Mouse (Mus musculus): ENCODE data around the gene Nova1. TPM values are rescaled to one million over a fixed set of nuclear protein-coding genes. Genes with fewer than 3 reads are reported as not detected.
A peak's percentile ranks its signal among the peaks of the same experiment; 100 is the strongest.

Gene Nova1
- 37.7 and 43.0 TPM in 2 replicates for polyA plus RNA-seq (2012; rRNA removed)

DNA sequence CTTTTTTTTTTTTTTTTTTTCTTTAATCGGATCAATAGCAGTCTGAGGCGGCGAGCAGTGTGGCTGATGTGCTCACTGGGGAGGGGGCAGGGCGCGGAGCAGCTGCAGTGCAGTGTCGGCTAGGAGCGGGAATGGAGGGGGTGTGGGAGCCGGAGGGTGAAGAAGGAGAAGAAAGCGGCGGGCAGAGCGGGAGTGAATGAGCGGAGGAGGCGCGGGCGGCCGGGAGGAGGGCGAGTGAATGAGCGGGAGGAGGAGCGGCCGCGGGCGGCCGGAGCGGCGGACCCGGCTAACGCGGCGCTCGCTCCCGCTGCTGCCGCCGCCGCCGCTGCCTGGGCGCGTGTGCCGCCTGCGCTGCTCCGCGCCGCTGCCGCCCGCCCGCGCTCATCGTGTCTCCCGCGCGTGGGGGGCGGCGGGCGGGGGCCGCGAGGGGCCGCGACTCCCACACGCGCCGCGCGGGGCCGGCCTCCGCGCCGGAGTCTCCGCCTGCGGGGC is at the start of gene Nova1:
Gene Nova1 (minus strand): TSS at position 74 of the 492 bp plus-strand sequence.
- 0 out of 2 replicates have a peak, but pooled peaks have one; percentile 10 for TF ChIP-seq POLR2A (IDR thresholded peaks at IDR 0.05; ENCODE audit: borderline replicate concordance, insufficient read depth, low read length)
- no peak for TF ChIP-seq CTCF (IDR thresholded peaks at IDR 0.05; ENCODE audit: borderline replicate concordance, insufficient read depth, low read depth, low read length)
- WGBS, result 5% methylated on average over 59 of the region's 68 CpGs
- H3K27ac ChIP-seq (ENCODE audit: insufficient read depth, low read length), result peak within 1 kb of the TSS; percentile 89
- no peaks in the 10 kb centered on the region for H3K4me1 ChIP-seq (ENCODE audit: control insufficient read depth, insufficient read depth, low read length)
- peak; percentile 86 to 87 for DNase-seq
- no peaks in the 10 kb centered on the region for H3K27me3 ChIP-seq (ENCODE audit: control insufficient read depth, insufficient read depth, low read length)
- H3K4me3 ChIP-seq (replicated peaks; ENCODE audit: insufficient read depth, low read depth, low read length), result peak within 1 kb of the TSS; percentile 93

DNA sequence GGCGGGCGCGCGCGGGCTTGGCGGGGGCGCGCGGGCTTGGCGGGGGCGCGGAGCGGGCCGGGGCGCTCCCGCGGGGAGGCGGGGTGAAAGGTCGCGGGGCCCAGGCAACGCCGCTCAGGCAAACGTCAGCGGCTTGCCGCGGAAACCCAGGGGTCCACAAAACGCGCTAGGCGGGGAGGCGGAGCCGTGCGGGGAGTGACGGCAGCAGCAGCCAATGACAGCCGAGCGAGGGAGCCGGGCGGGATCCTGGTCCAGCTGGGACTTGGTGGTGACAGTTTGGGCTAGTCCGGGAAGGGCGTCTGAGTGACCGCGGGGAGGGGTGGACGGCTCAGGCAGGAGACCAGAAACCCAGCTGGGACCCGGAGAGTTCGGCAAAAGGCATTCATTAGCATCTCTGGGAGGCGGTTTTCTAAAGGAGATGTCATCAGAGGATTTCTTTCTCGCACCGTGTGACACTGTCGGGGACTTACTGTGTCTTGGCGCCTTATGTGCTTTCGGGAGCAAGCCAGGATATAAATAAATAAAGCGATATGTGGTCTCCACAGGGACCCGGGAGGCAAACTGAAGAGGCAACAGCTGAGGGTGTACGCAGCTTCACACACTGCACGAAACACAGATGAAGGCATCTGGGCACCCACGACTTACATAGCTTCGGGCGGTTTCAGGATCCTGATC is 756 bp upstream of the Nova1 start:
- Histone ChIP-seq H3K4me1 (ENCODE audit: control insufficient read depth, insufficient read depth, low read length) (no peaks in the 10 kb centered on the region), H3K27me3 (ENCODE audit: control insufficient read depth, insufficient read depth, low read length) (no peaks in the 10 kb centered on the region), H3K4me3 (replicated peaks; ENCODE audit: insufficient read depth, low read depth, low read length) (peak overlapping the region; percentile 93), H3K27ac (ENCODE audit: insufficient read depth, low read length) (peak overlapping the region; percentile 73)
- TF ChIP-seq POLR2A (IDR thresholded peaks at IDR 0.05; ENCODE audit: borderline replicate concordance, insufficient read depth, low read length) (peak; percentile 75), CTCF (IDR thresholded peaks at IDR 0.05; ENCODE audit: borderline replicate concordance, insufficient read depth, low read depth, low read length) (no peak)
- 7% methylated on average over 57 of the region's 57 CpGs for whole genome bisulfite sequencing
- peak; percentile 98 to 100 for DNase-seq

DNA sequence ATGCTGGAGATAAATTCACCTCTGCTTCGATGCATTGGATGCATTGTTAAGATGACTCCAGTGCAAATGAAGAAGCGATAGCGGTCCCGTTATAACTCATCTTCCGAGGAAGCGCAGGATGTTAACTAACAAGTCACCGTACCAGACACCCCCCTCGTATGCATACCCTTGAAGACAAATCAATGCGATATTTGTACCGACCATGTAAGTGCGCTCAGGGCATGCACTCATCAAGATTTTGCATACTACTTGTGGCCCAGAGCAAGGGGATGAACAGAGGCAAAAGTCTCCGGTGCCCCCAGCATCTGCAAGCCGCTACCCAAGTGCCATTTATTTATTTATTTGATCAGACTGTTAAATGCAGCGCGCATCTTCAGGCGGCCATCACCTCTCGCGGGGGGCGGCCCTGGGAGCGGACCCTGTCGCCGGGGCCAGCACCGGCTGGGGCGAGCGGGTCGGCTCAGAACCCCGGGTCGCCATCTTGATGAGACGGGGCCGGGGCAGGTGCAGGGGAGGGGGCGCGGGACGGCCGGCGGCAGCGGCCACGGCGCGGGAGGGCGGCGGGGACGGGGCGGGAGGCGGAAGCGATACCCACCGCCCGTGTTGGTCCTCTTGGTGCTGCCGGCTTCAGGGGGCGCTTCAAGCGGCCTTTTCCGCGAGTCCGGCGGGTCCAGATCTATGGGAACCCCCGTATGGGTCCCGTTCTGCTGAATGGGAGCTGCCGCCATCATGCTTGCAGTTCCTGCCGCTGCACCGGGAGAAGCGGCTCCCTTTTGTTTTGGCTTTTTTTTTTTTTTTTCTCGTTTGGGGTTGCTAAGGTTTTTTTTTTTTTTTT is 491 bp downstream of the Nova1 start:
- Histone ChIP-seq H3K4me1 (ENCODE audit: control insufficient read depth, insufficient read depth, low read length) (no peaks in the 10 kb centered on the region), H3K27ac (ENCODE audit: insufficient read depth, low read length) (peak overlapping the region; percentile 89), H3K27me3 (ENCODE audit: control insufficient read depth, insufficient read depth, low read length) (no peaks in the 10 kb centered on the region), H3K4me3 (replicated peaks; ENCODE audit: insufficient read depth, low read depth, low read length) (peak overlapping the region; percentile 93)
- under 1% methylated on average over 56 of the region's 61 CpGs for WGBS
- DNase-seq, result peak; percentile 67 to 75
- no peak for TF ChIP-seq CTCF (IDR thresholded peaks at IDR 0.05; ENCODE audit: borderline replicate concordance, insufficient read depth, low read depth, low read length)
- no peak for TF ChIP-seq POLR2A (IDR thresholded peaks at IDR 0.05; ENCODE audit: borderline replicate concordance, insufficient read depth, low read length)

DNA sequence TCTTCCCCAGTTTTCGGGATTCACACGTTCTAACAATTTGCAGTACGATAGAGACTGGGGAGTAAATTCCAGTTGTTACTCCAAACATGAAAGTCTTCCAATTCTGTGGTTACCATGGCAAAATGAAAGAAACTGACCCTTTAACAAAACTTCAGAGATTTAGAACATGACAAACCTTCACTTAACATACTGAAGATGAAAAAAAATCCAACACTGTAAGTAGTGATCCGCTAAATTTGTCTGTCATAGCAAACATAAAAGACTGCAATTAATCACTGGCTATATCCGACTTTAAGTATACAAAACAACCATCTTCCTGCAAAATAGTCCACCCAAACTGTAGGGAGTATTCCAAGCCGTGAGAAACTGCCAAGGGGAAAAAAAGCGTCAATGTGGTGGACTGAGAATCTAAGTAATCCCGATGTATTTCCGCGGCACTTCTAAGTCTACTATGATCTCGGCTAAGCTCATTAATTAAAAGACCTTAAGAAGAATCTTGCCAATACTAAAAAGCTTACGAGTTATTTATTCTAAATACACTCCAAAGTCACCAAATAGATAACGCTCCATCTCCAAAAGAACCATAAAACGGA is 1.4 kb downstream of the Nova1 start:
- WGBS, result 4% methylated on average over 14 of the region's 14 CpGs
- no peak for TF ChIP-seq CTCF (IDR thresholded peaks at IDR 0.05; ENCODE audit: borderline replicate concordance, insufficient read depth, low read depth, low read length)
- TF ChIP-seq POLR2A (IDR thresholded peaks at IDR 0.05; ENCODE audit: borderline replicate concordance, insufficient read depth, low read length), result no peak
- Histone ChIP-seq H3K4me3 (replicated peaks; ENCODE audit: insufficient read depth, low read depth, low read length) (peak overlapping the region; percentile 93), H3K27ac (ENCODE audit: insufficient read depth, low read length) (no peak overlapping the region; the same call in 1 of the 2 replicates), H3K4me1 (ENCODE audit: control insufficient read depth, insufficient read depth, low read length) (no peaks in the 10 kb centered on the region), H3K27me3 (ENCODE audit: control insufficient read depth, insufficient read depth, low read length) (no peaks in the 10 kb centered on the region)
- peak; percentile 20 to 44 for DNase-seq

DNA sequence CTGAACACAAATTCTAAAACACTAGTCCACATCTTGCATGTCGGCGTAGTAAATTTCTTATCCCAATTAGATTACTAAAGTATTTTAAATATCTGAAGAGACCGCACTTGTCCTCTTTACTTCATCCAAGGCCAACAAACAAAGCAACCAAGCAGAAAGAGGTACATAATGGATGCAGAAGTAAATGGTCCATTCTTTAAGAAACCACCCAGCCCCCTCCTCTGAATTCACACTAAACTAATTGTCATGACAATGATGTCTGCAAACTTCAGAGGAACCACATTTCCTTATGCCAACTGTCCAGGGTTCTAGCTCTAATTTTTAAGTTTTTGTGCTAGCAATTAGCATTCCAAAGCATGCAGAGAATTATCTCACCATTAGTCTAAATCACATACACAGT is 2.4 kb downstream of the Nova1 start:
- Histone ChIP-seq H3K4me3 (replicated peaks; ENCODE audit: insufficient read depth, low read depth, low read length) (peak overlapping the region; percentile 37), H3K27me3 (ENCODE audit: control insufficient read depth, insufficient read depth, low read length) (no peaks in the 10 kb centered on the region), H3K27ac (ENCODE audit: insufficient read depth, low read length) (no peak overlapping the region), H3K4me1 (ENCODE audit: control insufficient read depth, insufficient read depth, low read length) (no peaks in the 10 kb centered on the region)
- 34% methylated on average over 3 of the region's 3 CpGs for WGBS
- DNase-seq, result peak in 1 of 2 experiments; percentile 22
- TF ChIP-seq POLR2A (IDR thresholded peaks at IDR 0.05; ENCODE audit: borderline replicate concordance, insufficient read depth, low read length), result no peak
- no peak for TF ChIP-seq CTCF (IDR thresholded peaks at IDR 0.05; ENCODE audit: borderline replicate concordance, insufficient read depth, low read depth, low read length)

DNA sequence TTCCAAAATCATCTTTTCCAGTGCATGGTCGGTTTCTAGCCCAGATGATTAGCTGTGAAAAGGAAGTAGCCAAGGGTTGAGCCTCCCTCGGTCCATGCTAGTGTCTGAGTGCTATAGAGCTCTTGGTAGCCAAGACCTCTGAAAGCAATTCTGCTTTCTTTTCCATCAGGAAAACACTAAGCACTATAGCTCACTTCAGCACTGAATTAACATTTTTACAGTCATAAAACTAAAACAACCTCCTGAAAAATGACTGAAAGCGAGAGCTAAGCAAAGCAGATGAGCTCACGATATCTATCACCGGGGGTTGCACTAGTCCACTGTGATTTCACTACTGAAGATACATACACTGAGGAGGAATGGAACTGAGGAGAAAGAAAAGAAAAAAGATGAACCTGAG is 3.0 kb downstream of the Nova1 start:
- DNase-seq, result peak in 1 of 2 experiments; percentile 27

DNA sequence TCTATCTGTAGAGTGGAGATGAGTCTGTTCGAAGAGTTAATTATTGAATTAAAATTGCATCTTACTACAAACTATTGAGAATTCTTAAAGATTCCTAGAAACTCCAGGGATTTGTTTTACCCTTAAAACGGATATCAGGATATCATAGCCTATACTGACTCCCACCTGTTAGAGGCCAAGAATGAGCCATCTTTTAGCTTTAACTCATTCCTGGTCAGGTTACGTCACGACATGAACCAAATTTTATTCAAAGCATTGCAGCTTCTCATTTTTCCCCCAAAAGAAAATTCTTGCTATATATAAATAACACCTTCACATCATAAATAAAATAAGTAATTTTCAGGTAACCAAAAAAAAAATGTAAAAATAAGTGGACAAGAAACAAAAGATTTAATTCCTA is 3.9 kb downstream of the Nova1 start:
- Histone ChIP-seq H3K4me3 (replicated peaks; ENCODE audit: insufficient read depth, low read depth, low read length) (no peak overlapping the region), H3K4me1 (ENCODE audit: control insufficient read depth, insufficient read depth, low read length) (no peaks in the 10 kb centered on the region), H3K27ac (ENCODE audit: insufficient read depth, low read length) (no peak overlapping the region), H3K27me3 (ENCODE audit: control insufficient read depth, insufficient read depth, low read length) (no peaks in the 10 kb centered on the region)
- TF ChIP-seq CTCF (IDR thresholded peaks at IDR 0.05; ENCODE audit: borderline replicate concordance, insufficient read depth, low read depth, low read length), result no peak
- whole genome bisulfite sequencing, result 66% methylated on average over 4 of the region's 4 CpGs
- DNase-seq, result no peak

More for the DNA sequence above, 3.0 kb downstream of the Nova1 start:
- H3K4me1 ChIP-seq (ENCODE audit: control insufficient read depth, insufficient read depth, low read length), result no peaks in the 10 kb centered on the region
- peak overlapping the region; percentile 35; the same call in 1 of the 2 replicates for H3K27ac ChIP-seq (ENCODE audit: insufficient read depth, low read length)
- H3K4me3 ChIP-seq (replicated peaks; ENCODE audit: insufficient read depth, low read depth, low read length), result peak overlapping the region; percentile 46
- no peak for TF ChIP-seq POLR2A (IDR thresholded peaks at IDR 0.05; ENCODE audit: borderline replicate concordance, insufficient read depth, low read length)
- no peak for TF ChIP-seq CTCF (IDR thresholded peaks at IDR 0.05; ENCODE audit: borderline replicate concordance, insufficient read depth, low read depth, low read length)
- WGBS, result 11% methylated on average over 5 of the region's 5 CpGs
- H3K27me3 ChIP-seq (ENCODE audit: control insufficient read depth, insufficient read depth, low read length), result no peaks in the 10 kb centered on the region
